In genomic region chr5:77285685-77286084, GRCm38 (mm10) we compare ENCODE assay signal across 21 mouse cellular contexts. TPM values are rescaled to one million over a fixed set of nuclear protein-coding genes. Genes with fewer than 3 reads are reported as not detected.
A peak's percentile ranks its signal among the peaks of the same experiment; 100 is the strongest.
DNase-seq lines count a peak whose midpoint lies in the region; ATAC-seq and TF ChIP-seq lines count a peak whose summit lies in the region.
"Had no signal": no experiment of that assay in that cellular context is flagged by ENCODE, and none has a peak within 500 bp of the region (broad histone marks: within the 10 kb centered on the region; RNA-seq: fewer than 3 reads in every experiment).

No protein-coding gene starts in this region.

- H3K9me3 ChIP-seq in CH12.LX (replicated peaks; ENCODE audit: low read length) = no peaks in the 10 kb centered on the region
- no peaks in the 10 kb centered on the region for H3K9me3 ChIP-seq in hindbrain, embryonic 10.5 days
- H3K9me3 ChIP-seq in hindbrain, postnatal 0 days (ENCODE audit: low read length) = no peaks in the 10 kb centered on the region
- H3K9me3 ChIP-seq: embryonic facial prominence, embryonic 10.5 days; embryonic facial prominence, embryonic 12.5 days; forebrain, embryonic 13.5 days; forebrain, embryonic 15.5 days had no signal

- peaks cover 24 to 67% of the 10 kb centered on the region in 2 experiments for H3K4me1 ChIP-seq in CH12.LX (ENCODE audit: control insufficient read depth in 1 of 2, insufficient read depth in 2 of 2)
- H3K4me1 ChIP-seq in hindbrain, embryonic 10.5 days (replicated peaks) = no peaks in the 10 kb centered on the region; the same call in 1 of the 2 replicates
- H3K4me1 ChIP-seq in hindbrain, postnatal 0 days (ENCODE audit: insufficient read depth, low read length) = no peaks in the 10 kb centered on the region
- no peaks in the 10 kb centered on the region for H3K4me1 ChIP-seq in lung, adult 2 months (ENCODE audit: control insufficient read depth, insufficient read depth, low read length)
- H3K4me1 ChIP-seq: embryonic facial prominence, embryonic 10.5 days; embryonic facial prominence, embryonic 12.5 days; forebrain, embryonic 13.5 days; forebrain, embryonic 15.5 days had no signal

- intact Hi-C loops in left cerebral cortex, postnatal 14 days (cut with DNase I) = no loop called here

- H3K27me3 ChIP-seq in CH12.LX (replicated peaks) = no peaks in the 10 kb centered on the region
- no peaks in the 10 kb centered on the region for H3K27me3 ChIP-seq in hindbrain, embryonic 10.5 days (ENCODE audit: insufficient read depth, poor library complexity, severe bottlenecking)
- H3K27me3 ChIP-seq in hindbrain, postnatal 0 days (ENCODE audit: insufficient read depth, low read length) = no peaks in the 10 kb centered on the region
- H3K27me3 ChIP-seq: embryonic facial prominence, embryonic 12.5 days; forebrain, embryonic 13.5 days; forebrain, embryonic 15.5 days; Patski had no signal

- 0 out of 2 replicates have a peak overlapping the region, but pooled peaks have one; percentile 2 for H3K4me2 ChIP-seq in CH12.LX (ENCODE audit: insufficient read depth, low read depth, poor library complexity, severe bottlenecking)
- no peak overlapping the region for H3K4me2 ChIP-seq in hindbrain, postnatal 0 days (ENCODE audit: low read depth, low read length)
- H3K4me2 ChIP-seq: embryonic facial prominence, embryonic 12.5 days; forebrain, embryonic 13.5 days; forebrain, embryonic 15.5 days had no signal

- dilution Hi-C loops in CH12.LX (cut with MboI; ENCODE audit: extremely low pct_ligation_motif_present, extremely low pct_unique_long_range_greater_than_20kb, low sequenced_read_pairs) = no loop called here

- H3K4me3 ChIP-seq in CH12.LX (replicated peaks in 1 of 3; ENCODE audit: low read depth in 2 of 3, low read length in 2 of 3, poor library complexity in 1 of 3) = no peak overlapping the region
- no peak overlapping the region for H3K4me3 ChIP-seq in hindbrain, embryonic 10.5 days
- H3K4me3 ChIP-seq in hindbrain, postnatal 0 days (ENCODE audit: low read length) = no peak overlapping the region
- no peak overlapping the region for H3K4me3 ChIP-seq in lung, adult 2 months (replicated peaks; ENCODE audit: extremely low read depth, low read depth, low read length)
- H3K4me3 ChIP-seq: embryonic facial prominence, embryonic 10.5 days; embryonic facial prominence, embryonic 12.5 days; forebrain, embryonic 13.5 days; forebrain, embryonic 15.5 days had no signal

- no peak for TF ChIP-seq CTCF in CH12.LX (conservative IDR thresholded peaks at IDR 0.05 in 1 of 2, IDR thresholded peaks at IDR 0.05 in 1 of 2; ENCODE audit: low read depth in 2 of 2, low read length in 2 of 2)
- no peak for TF ChIP-seq CTCF in hindbrain, postnatal 0 days (IDR thresholded peaks at IDR 0.05; ENCODE audit: low read depth)
- TF ChIP-seq CTCF in lung, adult 2 months (IDR thresholded peaks at IDR 0.05; ENCODE audit: insufficient read depth, low read length) = no peak

- peak; percentile 61 for TF ChIP-seq EP300 in CH12.LX (IDR thresholded peaks at IDR 0.05; ENCODE audit: low read length)

- TF ChIP-seq POLR2A in CH12.LX (IDR thresholded peaks at IDR 0.05; ENCODE audit: low read depth, low read length) = no peak
- TF ChIP-seq POLR2A in lung, adult 2 months (IDR thresholded peaks at IDR 0.05; ENCODE audit: borderline replicate concordance, extremely low read depth, low read depth, low read length) = no peak

- H3K36me3 ChIP-seq in CH12.LX (replicated peaks in 1 of 2; ENCODE audit: control insufficient read depth in 1 of 2, insufficient read depth in 1 of 2, low read length in 1 of 2) = peaks cover 51 to 64% of the 10 kb centered on the region in 2 experiments
- H3K36me3 ChIP-seq in hindbrain, embryonic 10.5 days = peaks cover 97% of the 10 kb centered on the region
- H3K36me3 ChIP-seq in hindbrain, postnatal 0 days (ENCODE audit: insufficient read depth, low read length) = peaks cover 13% of the 10 kb centered on the region; the same call in 1 of the 2 replicates

- peaks cover 21% of the 10 kb centered on the region for H3K79me2 ChIP-seq in CH12.LX (replicated peaks; ENCODE audit: control insufficient read depth, extremely low read depth, insufficient read depth, poor library complexity, severe bottlenecking)

- in situ Hi-C loops in CH12.LX (cut with MboI; ENCODE audit: low pct_ligation_motif_present, low pct_unique_long_range_greater_than_20kb, low sequenced_read_pairs) = no loop called here

- 88% methylated on average over 7 of the region's 7 CpGs for WGBS in hindbrain, embryonic 10.5 days
- WGBS in hindbrain, postnatal 0 days = 81% methylated on average over 7 of the region's 7 CpGs
- 81% methylated on average over 7 of the region's 7 CpGs for whole genome bisulfite sequencing in lung, adult 2 months

- no peak for TF ChIP-seq RAD21 in CH12.LX (IDR thresholded peaks at IDR 0.05; ENCODE audit: low read depth, low read length)

- H3K27ac ChIP-seq in CH12.LX (ENCODE audit: insufficient read depth, low read depth) = no peak overlapping the region
- no peak overlapping the region for H3K27ac ChIP-seq in hindbrain, embryonic 10.5 days
- H3K27ac ChIP-seq in hindbrain, postnatal 0 days = no peak overlapping the region
- H3K27ac ChIP-seq: embryonic facial prominence, embryonic 10.5 days; embryonic facial prominence, embryonic 12.5 days; forebrain, embryonic 13.5 days; forebrain, embryonic 15.5 days had no signal

- H3K9ac ChIP-seq in CH12.LX (ENCODE audit: insufficient read depth, low read depth) = no peak overlapping the region
- H3K9ac ChIP-seq in hindbrain, postnatal 0 days (replicated peaks; ENCODE audit: low read length) = no peak overlapping the region
- H3K9ac ChIP-seq: embryonic facial prominence, embryonic 12.5 days; forebrain, embryonic 13.5 days; forebrain, embryonic 15.5 days had no signal

- no peak for ATAC-seq in hindbrain, postnatal 0 days
- ATAC-seq: forebrain, embryonic 13.5 days; forebrain, embryonic 15.5 days; Patski had no signal

- DNase-seq in A20 (ENCODE audit: low read depth, low spot score) (peak; percentile 76), CH12.LX (ENCODE audit: extremely low read depth) (peak; percentile 74)
- peak; percentile 27 for DNase-seq in CD4-positive, CD25-positive, alpha-beta regulatory T cell, adult 2 months (ENCODE audit: low read depth, low spot score)
- DNase-seq in induced T-regulatory cell, adult 2 months (ENCODE audit: low read depth) = peak; percentile 62
- DNase-seq in left cerebral cortex, postnatal 14 days (ENCODE audit: low spot score in 2 of 2) = no peak
- DNase-seq in hindbrain, embryonic 10.5 days (ENCODE audit: low spot score) = no peak
- DNase-seq in hindbrain, postnatal 0 days (ENCODE audit: low spot score) = no peak
- DNase-seq in lung, adult 2 months = no peak
- DNase-seq: adrenal gland, adult 8-10 months; adrenal gland, postnatal 14 days; adrenal gland, postnatal 36 days; cerebellum, adult 11-12 months; cerebellum, adult 2 months; cerebellum, adult 9-10 months; cerebellum, postnatal 10 days; cerebellum, postnatal 25 days had no signal

TF ChIP-seq in CH12.LX, 34 proteins besides CTCF, POLR2A, EP300 and RAD21 (continues in another document):
- TF ChIP-seq POLR2AphosphoS2 (IDR thresholded peaks at IDR 0.05; ENCODE audit: low read depth, low read length) (no peak), UBTF (IDR thresholded peaks at IDR 0.05; ENCODE audit: low read depth, low read length) (no peak), ELF1 (IDR thresholded peaks at IDR 0.05; ENCODE audit: low read depth, low read length) (no peak), KAT2A (IDR thresholded peaks at IDR 0.05; ENCODE audit: insufficient replicate concordance, low read length) (no peak), BHLHE40 (IDR thresholded peaks at IDR 0.05; ENCODE audit: low read depth, low read length) (peak; percentile 100), USF2 (conservative IDR thresholded peaks at IDR 0.05; ENCODE audit: low read depth, low read length) (no peak), NELFE (IDR thresholded peaks at IDR 0.05; ENCODE audit: low read depth, low read length) (no peak), MXI1 (IDR thresholded peaks at IDR 0.05; ENCODE audit: low read depth, low read length) (peak; percentile 86), IRF4 (IDR thresholded peaks at IDR 0.05; ENCODE audit: low read depth, low read length) (peak; percentile 91), ZMIZ1 (IDR thresholded peaks at IDR 0.05; ENCODE audit: low read depth, low read length) (no peak), HCFC1 (IDR thresholded peaks at IDR 0.05; ENCODE audit: low read depth, low read length) (no peak), MAFK (IDR thresholded peaks at IDR 0.05; ENCODE audit: insufficient replicate concordance, low read length) (0 out of 2 replicates have a peak, but pooled peaks have one; percentile 56), CHD2 (IDR thresholded peaks at IDR 0.05; ENCODE audit: low read length) (no peak), MYC (IDR thresholded peaks at IDR 0.05; ENCODE audit: low read depth, low read length) (peak; percentile 82; the same call in 1 of the 2 replicates)

RNA-seq across cellular contexts. Expression of gene Rest, which starts 20.4 kb away (rescaled TPM):
- 15.4 and 15.9 TPM in 2 replicates for total RNA-seq in CH12.LX (2012; rRNA removed)
- total RNA-seq in CH12.LX (2014; rRNA removed) = 16.5 and 16.8 TPM in 2 replicates
- 7.4 and 7.8 TPM in 2 replicates for polyA plus RNA-seq in CH12.LX (2012; ENCODE audit: insufficient read length, low read depth)
- total RNA-seq in left cerebral cortex, postnatal 14 days (2021) = 1 to 10 TPM; 4.2 TPM
- 17.1 and 22.8 TPM in 2 replicates for polyA plus RNA-seq in hindbrain, embryonic 10.5 days (2016; fragmentation: Nextera tagmentation; extraction: Ambion mirVana)
- total RNA-seq in hindbrain, postnatal 0 days (2014; rRNA removed) = 9.0 and 9.1 TPM in 2 replicates
- 4.1 and 4.4 TPM in 2 replicates for polyA plus RNA-seq in hindbrain, postnatal 0 days (2015; fragmentation: Nextera tagmentation; extraction: Ambion mirVana)
- 6.7 and 7.3 TPM in 2 replicates for polyA plus RNA-seq in lung, adult 2 months (2012; rRNA removed)

RNA-seq across cellular contexts. Expression of gene Noa1, which starts 24.2 kb away (rescaled TPM):
- 25.8 and 33.0 TPM in 2 replicates for total RNA-seq in CH12.LX (2012; rRNA removed)
- total RNA-seq in CH12.LX (2014; rRNA removed) = 44.3 and 45.7 TPM in 2 replicates
- polyA plus RNA-seq in CH12.LX (2012; ENCODE audit: insufficient read length, low read depth) = 59.4 and 60.7 TPM in 2 replicates
- 10 to 100 TPM; 22.8 to 24.6 TPM for total RNA-seq in left cerebral cortex, postnatal 14 days (2021)
- polyA plus RNA-seq in hindbrain, embryonic 10.5 days (2016; fragmentation: Nextera tagmentation; extraction: Ambion mirVana) = 35.9 and 39.6 TPM in 2 replicates
- total RNA-seq in hindbrain, postnatal 0 days (2014; rRNA removed) = 16.3 and 18.7 TPM in 2 replicates
- 33.3 and 34.7 TPM in 2 replicates for polyA plus RNA-seq in hindbrain, postnatal 0 days (2015; fragmentation: Nextera tagmentation; extraction: Ambion mirVana)
- polyA plus RNA-seq in lung, adult 2 months (2012; rRNA removed) = 8.0 and 9.6 TPM in 2 replicates

RNA-seq across cellular contexts. Expression of gene Polr2b, which starts 24.3 kb away (rescaled TPM):
- total RNA-seq in CH12.LX (2012; rRNA removed) = 133 and 140 TPM in 2 replicates
- total RNA-seq in CH12.LX (2014; rRNA removed) = 119 and 129 TPM in 2 replicates
- polyA plus RNA-seq in CH12.LX (2012; ENCODE audit: insufficient read length, low read depth) = 78.0 and 88.0 TPM in 2 replicates
- 10 to 100 TPM; 46.6 to 51.7 TPM for total RNA-seq in left cerebral cortex, postnatal 14 days (2021)
- 71.6 and 91.1 TPM in 2 replicates for polyA plus RNA-seq in hindbrain, embryonic 10.5 days (2016; fragmentation: Nextera tagmentation; extraction: Ambion mirVana)
- total RNA-seq in hindbrain, postnatal 0 days (2014; rRNA removed) = 46.4 and 61.0 TPM in 2 replicates
- polyA plus RNA-seq in hindbrain, postnatal 0 days (2015; fragmentation: Nextera tagmentation; extraction: Ambion mirVana) = 48.8 and 50.9 TPM in 2 replicates
- polyA plus RNA-seq in lung, adult 2 months (2012; rRNA removed) = 18.2 and 18.6 TPM in 2 replicates

Comparison
In these comparisons a context has a peak if more than half of its experiments do, and no peak if none do; other contexts are left out.
1. DNase-seq: peak in A20 (single experiment), CD4-positive, CD25-positive, alpha-beta regulatory T cell, adult 2 months (single experiment), CH12.LX (single experiment) and induced T-regulatory cell, adult 2 months (single experiment); none in left cerebral cortex, postnatal 14 days (0 of 2), hindbrain, embryonic 10.5 days (single experiment), hindbrain, postnatal 0 days (single experiment) and lung, adult 2 months (single experiment).